Mouse (Mus musculus): ENCODE measurements around the gene Csmd2.
A peak's percentile ranks its signal among the peaks of the same experiment; 100 is the strongest.

The Csmd2 gene

GRCm38 (mm10) chr4:128141161-128142101 lies 153.8 kb downstream of the Csmd2 start:
- DNase-seq, result peak; percentile 46 to 73

GRCm38 (mm10) chr4:128142279-128142678 lies 154.6 kb downstream of the Csmd2 start:
- peak; percentile 86 to 92 for DNase-seq

GRCm38 (mm10) chr4:128143147-128143546 lies 155.5 kb downstream of the Csmd2 start:
- DNase-seq, result peak; percentile 67 to 81

- DNase-seq, result no peak
Observed at GRCm38 (mm10) chr4:128149524-128149923, 161.9 kb downstream of the Csmd2 start.

- peak in 1 of 2 experiments; percentile 70 for DNase-seq
Observed at GRCm38 (mm10) chr4:128152066-128152465, 164.4 kb downstream of the Csmd2 start.

GRCm38 (mm10) chr4:128153144-128153543 lies 165.5 kb downstream of the Csmd2 start:
- DNase-seq, result no peak

- DNase-seq, result no peak
Observed at GRCm38 (mm10) chr4:128155226-128155625, 167.6 kb downstream of the Csmd2 start.

GRCm38 (mm10) chr4:128160656-128161055 lies 173.0 kb downstream of the Csmd2 start:
- DNase-seq, result no peak

- no peak for DNase-seq
Observed at GRCm38 (mm10) chr4:128170181-128170580, 182.5 kb downstream of the Csmd2 start.

GRCm38 (mm10) chr4:128171233-128171632 lies 183.6 kb downstream of the Csmd2 start:
- peak; percentile 88 to 90 for DNase-seq

GRCm38 (mm10) chr4:128171701-128172100 lies 184.0 kb downstream of the Csmd2 start:
- DNase-seq, result no peak

GRCm38 (mm10) chr4:128178974-128179373 lies 191.3 kb downstream of the Csmd2 start:
- DNase-seq, result no peak

- peak; percentile 69 to 72 for DNase-seq
Observed at GRCm38 (mm10) chr4:128179581-128179980, 191.9 kb downstream of the Csmd2 start.

GRCm38 (mm10) chr4:128184747-128185146 lies 197.1 kb downstream of the Csmd2 start:
- DNase-seq, result peak; percentile 46 to 57

GRCm38 (mm10) chr4:128194454-128194853 lies 206.8 kb downstream of the Csmd2 start:
- no peak for DNase-seq

GRCm38 (mm10) chr4:128217991-128218595 lies 230.4 kb downstream of the Csmd2 start:
- peak; percentile 93 to 94 for DNase-seq

GRCm38 (mm10) chr4:128224453-128224852 lies 236.8 kb downstream of the Csmd2 start:
- DNase-seq, result no peak

- no peak for DNase-seq
Observed at GRCm38 (mm10) chr4:128227377-128228316, 240.0 kb downstream of the Csmd2 start.

- no peak for DNase-seq
Observed at GRCm38 (mm10) chr4:128233458-128233857, 245.8 kb downstream of the Csmd2 start.

GRCm38 (mm10) chr4:128239113-128239512 lies 251.5 kb downstream of the Csmd2 start:
- peak; percentile 41 to 52 for DNase-seq

- DNase-seq, result no peak
Observed at GRCm38 (mm10) chr4:128241075-128241853, 253.6 kb downstream of the Csmd2 start.

GRCm38 (mm10) chr4:128241854-128242356 lies 254.2 kb downstream of the Csmd2 start:
- DNase-seq, result no peak

Data from cerebellum, postnatal 14 days (tissue).